Mouse (Mus musculus) G1E (cell line): ENCODE data around the gene Rsph3b. TPM values are rescaled to one million over a fixed set of nuclear protein-coding genes. Genes with fewer than 3 reads are reported as not detected.

ENCODE experiments used
- ATAC-seq: 2 replicates; pipeline ENCODE4 v1.8.0; 2016; ENCODE audit warnings: mild to moderate bottlenecking; ENCODE audit not compliant: insufficient number of reproducible peaks, poor library complexity, low FRiP score, severe bottlenecking; ENCODE audit errors: extremely low read depth
- DNase-seq: peaks from one replicate; pipeline ENCODE4 v3.0.0; 2012; ENCODE audit warnings: low spot score
- H3K27me3 ChIP-seq: 2 replicates; pipeline ENCODE4 v1.6.1; 2012; ENCODE audit warnings: mild to moderate bottlenecking, low read length, inconsistent platforms; ENCODE audit not compliant: insufficient read depth
- H3K36me3 ChIP-seq: replicated peaks from 2 replicates; pipeline ENCODE3; 2012; ENCODE audit warnings: mild to moderate bottlenecking, inconsistent platforms
- H3K4me1 ChIP-seq: 2 replicates; pipeline ENCODE4 v1.6.1; 2012; ENCODE audit warnings: low read depth, low read length, inconsistent platforms, mixed read lengths; ENCODE audit not compliant: insufficient read depth
- H3K4me3 ChIP-seq: 2 replicates; pipeline ENCODE4 v1.5.1; 2012; ENCODE audit warnings: low read depth, mild to moderate bottlenecking, inconsistent platforms, low read length, moderate library complexity, mixed read lengths
- H3K9me3 ChIP-seq: replicated peaks from 2 replicates; pipeline ENCODE4 v1.6.1; 2012; ENCODE audit warnings: inconsistent platforms
- CTCF ChIP-seq: IDR thresholded peaks from 2 replicates; pipeline ENCODE4 v1.5.1; 2012; ENCODE audit warnings: low read depth, low read length, inconsistent platforms, mixed read lengths
- GATA1 ChIP-seq: IDR thresholded peaks from 2 replicates; pipeline ENCODE4 v1.6.1; 2012; ENCODE audit warnings: borderline replicate concordance, low read length, inconsistent platforms, mixed read lengths
- GATA2 ChIP-seq: IDR thresholded peaks from 2 replicates; pipeline ENCODE4 v1.6.1; 2012; ENCODE audit warnings: low read depth, low read length, inconsistent platforms, borderline replicate concordance
- POLR2AphosphoS5 ChIP-seq: IDR thresholded peaks from 2 replicates; pipeline ENCODE4 v1.6.1; 2012; ENCODE audit warnings: low read depth, low read length, inconsistent platforms; ENCODE audit not compliant: insufficient replicate concordance
- TAL1 ChIP-seq: conservative IDR thresholded peaks from 2 replicates; pipeline ENCODE4 v1.6.1; 2012; ENCODE audit warnings: low read depth, low read length, inconsistent platforms, mixed read lengths
- polyA plus RNA-seq: library from polyadenylated mRNA; stranded (reverse); fragments of >175 nt; gene quantifications from 2 replicates; pipeline ENCODE4 v1.2.3, GENCODE M21; 2012
- total RNA-seq, 2 experiments: library from RNA; stranded (forward) in 1 of 2; stranded (reverse) in 1 of 2; fragments of 200-1000 nt in 1 of 2; fragments of >200 nt in 1 of 2; fragmentation: Nextera tagmentation in 1 of 2; gene quantifications; 2 replicates each; pipeline ENCODE4 v1.2.3; 2014 to 2017

Rsph3b gene
- total and polyA plus RNA-seq, 3 experiments: 21.7 to 23.3 (median 23.2) TPM

DNA sequence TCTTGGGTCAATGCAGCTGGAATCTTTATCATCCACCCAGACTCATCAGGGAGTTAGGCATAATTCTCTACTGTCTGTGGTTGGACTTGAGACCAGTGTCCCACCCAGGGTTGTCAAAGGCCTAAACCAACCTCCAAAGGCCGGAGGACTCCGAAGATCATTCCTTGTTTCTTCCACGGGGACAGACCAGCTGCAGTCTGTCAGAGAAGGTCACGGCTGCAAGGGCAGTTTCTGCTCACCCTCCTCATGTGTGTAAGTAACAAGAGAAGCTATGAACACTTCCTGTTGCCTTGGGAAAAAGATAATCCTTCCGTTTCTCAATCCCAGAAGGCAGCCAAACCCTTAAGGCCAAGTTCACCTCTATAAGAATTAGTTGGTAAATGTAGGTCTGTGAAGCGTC is 85.0 kb downstream of the Rsph3b start:
- Histone ChIP-seq H3K4me1 (no peaks in the 10 kb centered on the region), H3K9me3 (no peaks in the 10 kb centered on the region), H3K4me3 (no peak overlapping the region), H3K27me3 (peaks cover 41% of the 10 kb centered on the region), H3K36me3 (no peaks in the 10 kb centered on the region)
- TF ChIP-seq CTCF (no peak), POLR2AphosphoS5 (no peak), GATA1 (no peak), TAL1 (no peak), GATA2 (no peak)
- ATAC-seq (no peak), DNase-seq (no peak)

- no peak for TF ChIP-seq POLR2AphosphoS5
- no peak for TF ChIP-seq GATA1
- TF ChIP-seq TAL1: no peak
- TF ChIP-seq GATA2: no peak
- TF ChIP-seq CTCF: no peak
- no peaks in the 10 kb centered on the region for H3K4me1 ChIP-seq
- ATAC-seq: no peak
- H3K27me3 ChIP-seq: peaks cover 41% of the 10 kb centered on the region
- DNase-seq: no peak
- no peaks in the 10 kb centered on the region for H3K9me3 ChIP-seq
- no peaks in the 10 kb centered on the region for H3K36me3 ChIP-seq
- no peak overlapping the region for H3K4me3 ChIP-seq
Observed at GRCm38 (mm10) chr17:6862040-6862780, 86.3 kb downstream of the Rsph3b start.

- no peaks in the 10 kb centered on the region for H3K9me3 ChIP-seq
- no peak for ATAC-seq
- no peak overlapping the region for H3K4me3 ChIP-seq
- TF ChIP-seq GATA2 (no peak), TAL1 (no peak), CTCF (no peak)
- H3K36me3 ChIP-seq: no peaks in the 10 kb centered on the region
- H3K4me1 ChIP-seq: no peaks in the 10 kb centered on the region
- peaks cover 41% of the 10 kb centered on the region for H3K27me3 ChIP-seq
- DNase-seq: no peak
Observed at GRCm38 (mm10) chr17:6861181-6862039, 87.1 kb downstream of the Rsph3b start.

DNA sequence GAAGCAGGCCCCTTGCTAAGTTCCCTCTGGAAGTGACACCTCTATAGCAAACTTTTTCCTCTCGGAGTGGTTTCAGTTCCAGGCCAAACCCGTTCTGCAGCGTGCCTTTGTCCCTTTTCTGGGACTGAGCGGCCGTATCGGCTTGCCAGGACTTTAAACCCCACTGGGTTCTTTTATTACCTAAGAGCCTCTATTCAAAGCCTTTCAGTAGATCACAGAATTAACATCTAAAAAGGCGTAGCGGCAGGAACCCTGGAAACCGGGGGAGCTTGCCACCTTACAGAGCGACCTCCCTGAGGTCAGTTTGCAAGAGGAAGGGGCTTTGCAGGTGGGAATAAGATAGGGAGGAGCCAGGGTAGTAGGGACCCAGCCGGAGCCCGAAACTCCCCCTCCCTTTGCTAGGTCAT is 88.0 kb downstream of the Rsph3b start:
- no peaks in the 10 kb centered on the region for H3K9me3 ChIP-seq
- H3K36me3 ChIP-seq: no peaks in the 10 kb centered on the region
- H3K27me3 ChIP-seq: peaks cover 41% of the 10 kb centered on the region
- H3K4me1 ChIP-seq: no peaks in the 10 kb centered on the region
- no peak for ATAC-seq
- H3K4me3 ChIP-seq: no peak overlapping the region
- DNase-seq: no peak
- TF ChIP-seq CTCF: no peak
- TF ChIP-seq GATA1: no peak
- no peak for TF ChIP-seq POLR2AphosphoS5
- TF ChIP-seq GATA2: no peak
- no peak for TF ChIP-seq TAL1

DNA sequence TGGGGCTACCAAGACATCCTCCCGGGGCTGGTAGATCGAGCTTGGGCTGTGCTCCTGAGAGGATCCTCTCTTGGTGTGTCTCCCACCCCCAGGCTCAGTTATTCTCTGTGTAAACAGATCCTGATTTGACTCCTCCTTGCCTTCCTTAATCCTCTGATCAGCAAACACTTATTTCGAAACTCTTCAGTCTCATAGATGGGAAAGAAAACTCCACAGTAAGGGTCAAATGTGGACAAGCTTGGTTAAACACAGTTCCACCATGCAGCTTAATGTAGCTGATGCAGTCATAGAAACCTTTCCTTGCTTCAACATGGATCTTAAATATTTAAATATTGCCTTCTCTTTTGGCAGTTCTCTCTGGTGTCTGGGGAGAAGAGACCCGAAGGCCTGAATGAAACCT is 88.4 kb downstream of the Rsph3b start:
- peaks cover 41% of the 10 kb centered on the region for H3K27me3 ChIP-seq
- H3K36me3 ChIP-seq: no peaks in the 10 kb centered on the region
- no peak overlapping the region for H3K4me3 ChIP-seq
- no peaks in the 10 kb centered on the region for H3K4me1 ChIP-seq
- TF ChIP-seq GATA2: no peak
- no peak for TF ChIP-seq TAL1
- no peak for TF ChIP-seq GATA1
- TF ChIP-seq POLR2AphosphoS5: no peak
- no peak for TF ChIP-seq CTCF
- H3K9me3 ChIP-seq: no peaks in the 10 kb centered on the region
- DNase-seq (no peak), ATAC-seq (no peak)

Other genes starting within 250 kb of the Rsph3b start
- 48.3 and 56.8 TPM in 2 replicates for gene Ezr, start 165.9 kb downstream of the Rsph3b start, total RNA-seq (2014; fragmentation: Nextera tagmentation)
- 84.3 and 99.9 TPM in 2 replicates for gene Ezr, start 165.9 kb downstream of the Rsph3b start, total RNA-seq (2017)
- 315 and 330 TPM in 2 replicates for gene Ezr, start 165.9 kb downstream of the Rsph3b start, polyA plus RNA-seq
- gene Tagap1, start 12.5 kb upstream of the Rsph3b start, total RNA-seq (2014; fragmentation: Nextera tagmentation): 13.9 and 16.9 TPM in 2 replicates
- 17.9 and 21.9 TPM in 2 replicates for gene Tagap1, start 12.5 kb upstream of the Rsph3b start, total RNA-seq (2017)
- gene Tagap1, start 12.5 kb upstream of the Rsph3b start, polyA plus RNA-seq: 3.7 and 4.9 TPM in 2 replicates
- gene Rnaset2b, start 22.0 kb upstream of the Rsph3b start, total RNA-seq (2014; fragmentation: Nextera tagmentation): 96.6 and 106 TPM in 2 replicates
- 105 and 150 TPM in 2 replicates for gene Rnaset2b, start 22.0 kb upstream of the Rsph3b start, total RNA-seq (2017)
- 3.6 and 88.1 TPM in 2 replicates for gene Rnaset2b, start 22.0 kb upstream of the Rsph3b start, polyA plus RNA-seq
- gene Gm49721, start 30.2 kb upstream of the Rsph3b start, total RNA-seq (2014; fragmentation: Nextera tagmentation): not detected in 2 replicates
- gene Gm49721, start 30.2 kb upstream of the Rsph3b start, total RNA-seq (2017): 0.05 and 0.23 TPM in 2 replicates
- not detected in 2 replicates for gene Gm49721, start 30.2 kb upstream of the Rsph3b start, polyA plus RNA-seq
- gene Gm1604a, start 76.9 kb upstream of the Rsph3b start, total RNA-seq (2014; fragmentation: Nextera tagmentation): not detected in 2 replicates
- not detected in 2 replicates for gene Gm1604a, start 76.9 kb upstream of the Rsph3b start, total RNA-seq (2017)
- gene Gm1604a, start 76.9 kb upstream of the Rsph3b start, polyA plus RNA-seq: not detected in 2 replicates
- gene Rps6ka2, start 221.4 kb upstream of the Rsph3b start, total RNA-seq (2014; fragmentation: Nextera tagmentation): not detected in 2 replicates
- gene Rps6ka2, start 221.4 kb upstream of the Rsph3b start, total RNA-seq (2017): 0.06 and 0.22 TPM in 2 replicates
- not detected in 2 replicates for gene Rps6ka2, start 221.4 kb upstream of the Rsph3b start, polyA plus RNA-seq